Mouse (Mus musculus) cortical plate, adult 2 months (tissue): Measurements from ENCODE around the gene Rplp2.

Experiments used
- CTCF ChIP-seq: fragments of 200-500 bp; IDR thresholded peaks from 2 replicates; pipeline ENCODE4 v1.5.1; 2011; ENCODE audit warnings: mild to moderate bottlenecking, control low read depth, low read length; ENCODE audit not compliant: insufficient read depth; ENCODE audit errors: extremely low read depth
- POLR2A ChIP-seq: fragments of 200-500 bp; IDR thresholded peaks from 2 replicates; pipeline ENCODE4 v1.6.1; 2011; ENCODE audit warnings: mild to moderate bottlenecking, low read length, control low read depth; ENCODE audit not compliant: insufficient read depth; ENCODE audit errors: extremely low read depth

GRCm38 (mm10) chr7:141460391-141461113, 13.4 kb downstream of the Rplp2 start, which contains the start of gene Cracr2b:
- TF ChIP-seq POLR2A (no peak), CTCF (no peak)
